Mouse (Mus musculus) embryonic fibroblast, embryonic 13.5 days (primary cell): Measurements from ENCODE around the gene Mindy2.

ENCODE experiments used
- CTCF ChIP-seq: IDR thresholded peaks from 2 replicates; pipeline ENCODE4 v1.5.1; 2011; ENCODE audit warnings: mild to moderate bottlenecking, control low read depth, low read length, moderate library complexity, borderline replicate concordance; ENCODE audit not compliant: insufficient read depth
- POLR2A ChIP-seq: IDR thresholded peaks from 2 replicates; pipeline ENCODE4 v1.6.1; 2011; ENCODE audit warnings: low read depth, mild to moderate bottlenecking, control low read depth, low read length, moderate library complexity

- TF ChIP-seq POLR2A, result no peak
- TF ChIP-seq CTCF, result no peak
These were observed 72.3 kb downstream of the Mindy2 start for GRCm38 (mm10) chr9:70584641-70585040.
